Mouse (Mus musculus) CD4-positive, CD25-positive, alpha-beta regulatory T cell, adult 4 months (primary cell): ENCODE data around the gene Mars. TPM values are rescaled to one million over a fixed set of nuclear protein-coding genes. Genes with fewer than 3 reads are reported as not detected.
"Not testable (repeated sequence)": the region's sequence is repeated elsewhere in the genome, so short reads cannot be mapped to it uniquely, and the experiment has no call there.

ENCODE experiments used
- ATAC-seq: one replicate; pipeline ENCODE4 v1.8.0; 2017
- polyA plus RNA-seq, 2 experiments: library from polyadenylated mRNA; unstranded; fragments of 100-300 nt; shearing (Covaris generic); gene quantifications; one replicate each; pipeline ENCODE4 v1.2.1; 2017

The Mars gene
- polyA plus RNA-seq, 2 experiments from 2014 or later = 20.4 to 33.2 TPM

GRCm38 (mm10) chr10:127310523-127311475 is 787 bp downstream of the Mars start:
- peak; percentile 24 for ATAC-seq

- ATAC-seq = not testable (repeated sequence)
Observed at GRCm38 (mm10) chr10:127309167-127309566, 2.4 kb downstream of the Mars start.

GRCm38 (mm10) chr10:127303136-127303535 is 8.4 kb downstream of the Mars start:
- ATAC-seq = no peak

- no peak for ATAC-seq
Observed at GRCm38 (mm10) chr10:127300361-127300760, 11.2 kb downstream of the Mars start.

GRCm38 (mm10) chr10:127297015-127297871 is 14.3 kb downstream of the Mars start:
- ATAC-seq = no peak

- ATAC-seq = no peak
Observed at GRCm38 (mm10) chr10:127295986-127296794, 15.4 kb downstream of the Mars start.

GRCm38 (mm10) chr10:127294895-127295510 is 16.6 kb downstream of the Mars start:
- no peak for ATAC-seq

GRCm38 (mm10) chr10:127293590-127294113 is 17.9 kb downstream of the Mars start:
- ATAC-seq = no peak

GRCm38 (mm10) chr10:127292987-127293538 is 18.5 kb downstream of the Mars start:
- ATAC-seq = no peak

- ATAC-seq = no peak
Observed at GRCm38 (mm10) chr10:127291881-127292638, 19.5 kb downstream of the Mars start.

- ATAC-seq = peak; percentile 20
Observed at GRCm38 (mm10) chr10:127290930-127291880, 20.4 kb downstream of the Mars start.

GRCm38 (mm10) chr10:127290307-127290929 is 21.2 kb downstream of the Mars start:
- peak; percentile 81 for ATAC-seq

- peak; percentile 33 for ATAC-seq
Observed at GRCm38 (mm10) chr10:127289573-127290191, 21.9 kb downstream of the Mars start.

- peak; percentile 28 for ATAC-seq
Observed at GRCm38 (mm10) chr10:127288800-127289572, 22.6 kb downstream of the Mars start, which contains the start of gene Mbd6. Gene Mbd6 (minus strand): TSS chr10:127289018.

- no peak for ATAC-seq
Observed at GRCm38 (mm10) chr10:127288328-127288799, 23.2 kb downstream of the Mars start.

GRCm38 (mm10) chr10:127287936-127288293 is 23.7 kb downstream of the Mars start:
- no peak for ATAC-seq

GRCm38 (mm10) chr10:127287271-127287935 is 24.2 kb downstream of the Mars start:
- no peak for ATAC-seq
